Mouse (Mus musculus): ENCODE results near the gene Olfr223. TPM values are rescaled to one million over a fixed set of nuclear protein-coding genes. Genes with fewer than 3 reads are reported as not detected.
A peak's percentile ranks its signal among the peaks of the same experiment; 100 is the strongest.
"Not testable (repeated sequence)": the region's sequence is repeated elsewhere in the genome, so short reads cannot be mapped to it uniquely, and the experiment has no call there.

Olfr223 gene
- polyA plus RNA-seq, 1 experiment = not detected

DNA sequence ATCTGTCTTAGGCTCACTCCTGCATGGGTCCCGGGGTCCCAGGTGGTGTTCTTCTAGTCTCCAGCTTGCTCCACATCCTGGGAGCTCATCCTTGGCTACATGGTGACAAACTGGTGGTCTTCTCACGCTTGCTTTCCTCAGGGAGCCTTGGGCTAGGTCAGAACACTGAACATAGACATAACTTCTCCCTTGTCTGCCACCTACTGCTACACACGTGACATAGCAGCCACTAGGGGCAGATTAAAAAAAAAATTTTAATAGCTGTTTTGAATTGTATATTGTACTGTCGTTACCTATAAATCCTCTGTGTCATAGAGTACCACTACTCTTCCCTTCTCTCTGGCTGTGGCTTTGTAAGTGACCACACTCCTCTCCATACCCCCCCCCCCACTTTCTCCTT is 3.0 kb upstream of the Olfr223 start:
- Histone ChIP-seq H3K9me3 (replicated peaks; ENCODE audit: control insufficient read depth, insufficient read depth, low read length, poor library complexity, severe bottlenecking) (no peaks in the 10 kb centered on the region), H3K9ac (ENCODE audit: low read depth, poor library complexity, severe bottlenecking) (no peak overlapping the region)
- TF ChIP-seq EP300 (IDR thresholded peaks at IDR 0.05; ENCODE audit: insufficient read depth, low read depth, low read length) (no peak), CTCF (IDR thresholded peaks at IDR 0.05; ENCODE audit: low read depth, low read length) (no peak), POLR2A (IDR thresholded peaks at IDR 0.05; ENCODE audit: insufficient read depth, low read length) (no peak)

DNA sequence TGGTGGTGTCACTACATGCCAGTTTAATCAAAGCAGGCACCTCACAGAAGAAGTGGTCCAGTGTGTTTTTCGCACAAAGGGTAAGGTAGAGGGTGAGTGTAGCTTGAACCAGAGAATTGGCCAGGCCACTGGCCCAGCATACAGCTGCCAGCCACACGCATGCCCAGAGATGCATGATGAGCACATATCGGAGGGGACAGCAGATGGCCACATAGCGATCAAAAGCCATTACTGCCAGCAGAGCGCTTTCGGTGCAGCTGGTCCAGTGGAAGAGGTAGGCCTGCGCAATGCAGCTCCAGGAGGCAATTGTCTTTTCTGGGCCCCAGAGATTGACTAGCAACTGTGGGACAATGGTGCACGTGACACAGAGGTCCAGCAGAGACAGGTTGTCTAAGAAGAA is 3.6 kb downstream of the Olfr223 start:
- Histone ChIP-seq H3K4me3 (ENCODE audit: low read depth, low read length) (no peak overlapping the region), H3K27ac (ENCODE audit: insufficient read depth, low read length) (no peak overlapping the region), H3K36me3 (ENCODE audit: control insufficient read depth, insufficient read depth, low read length, poor library complexity, severe bottlenecking) (no peaks in the 10 kb centered on the region), H3K9ac (ENCODE audit: low read depth, poor library complexity, severe bottlenecking) (no peak overlapping the region), H3K9me3 (replicated peaks; ENCODE audit: control insufficient read depth, insufficient read depth, low read length, poor library complexity, severe bottlenecking) (no peaks in the 10 kb centered on the region), H3K4me1 (ENCODE audit: control insufficient read depth, insufficient read depth, low read length) (no peaks in the 10 kb centered on the region), H3K27me3 (ENCODE audit: control insufficient read depth, insufficient read depth, low read length, poor library complexity, severe bottlenecking) (no peaks in the 10 kb centered on the region)
- TF ChIP-seq EP300 (IDR thresholded peaks at IDR 0.05; ENCODE audit: insufficient read depth, low read depth, low read length) (no peak), CTCF (IDR thresholded peaks at IDR 0.05; ENCODE audit: low read depth, low read length) (no peak), POLR2A (IDR thresholded peaks at IDR 0.05; ENCODE audit: insufficient read depth, low read length) (no peak)

More for the DNA sequence above, 3.0 kb upstream of the Olfr223 start:
- Histone ChIP-seq H3K27me3 (ENCODE audit: control insufficient read depth, insufficient read depth, low read length, poor library complexity, severe bottlenecking) (no peaks in the 10 kb centered on the region), H3K4me1 (ENCODE audit: control insufficient read depth, insufficient read depth, low read length) (no peaks in the 10 kb centered on the region), H3K27ac (ENCODE audit: insufficient read depth, low read length) (no peak overlapping the region), H3K4me3 (ENCODE audit: low read depth, low read length) (no peak overlapping the region), H3K36me3 (ENCODE audit: control insufficient read depth, insufficient read depth, low read length, poor library complexity, severe bottlenecking) (no peaks in the 10 kb centered on the region)

DNA sequence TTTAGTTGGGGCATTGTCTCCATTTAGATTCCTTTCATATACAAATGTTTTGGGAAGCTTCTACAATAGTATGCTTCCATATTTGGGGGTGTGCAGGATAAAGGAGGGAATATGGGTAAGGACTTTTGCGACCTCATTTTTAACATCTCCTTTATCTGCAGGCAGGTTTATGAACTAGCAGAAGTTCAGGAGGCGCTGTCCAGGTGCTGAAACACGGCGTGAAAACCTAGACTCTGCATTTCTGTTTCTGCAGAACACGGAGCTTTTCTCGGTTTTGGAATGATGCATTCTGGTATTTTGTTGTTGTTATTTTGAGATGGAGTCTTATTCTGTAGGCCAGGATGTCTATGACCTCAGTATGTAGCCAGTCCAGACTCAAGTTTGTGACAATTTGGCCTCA is 8.6 kb downstream of the Olfr223 start:
- no peaks in the 10 kb centered on the region for H3K9me3 ChIP-seq (replicated peaks; ENCODE audit: control insufficient read depth, insufficient read depth, low read length, poor library complexity, severe bottlenecking)
- H3K9ac ChIP-seq (ENCODE audit: low read depth, poor library complexity, severe bottlenecking) = no peak overlapping the region
- H3K36me3 ChIP-seq (ENCODE audit: control insufficient read depth, insufficient read depth, low read length, poor library complexity, severe bottlenecking) = no peaks in the 10 kb centered on the region
- TF ChIP-seq EP300 (IDR thresholded peaks at IDR 0.05; ENCODE audit: insufficient read depth, low read depth, low read length) = no peak
- TF ChIP-seq POLR2A (IDR thresholded peaks at IDR 0.05; ENCODE audit: insufficient read depth, low read length) = no peak
- no peak for TF ChIP-seq CTCF (IDR thresholded peaks at IDR 0.05; ENCODE audit: low read depth, low read length)
- H3K4me1 ChIP-seq (ENCODE audit: control insufficient read depth, insufficient read depth, low read length) = no peaks in the 10 kb centered on the region
- H3K4me3 ChIP-seq (ENCODE audit: low read depth, low read length) = no peak overlapping the region
- H3K27me3 ChIP-seq (ENCODE audit: control insufficient read depth, insufficient read depth, low read length, poor library complexity, severe bottlenecking) = no peaks in the 10 kb centered on the region
- no peak overlapping the region for H3K27ac ChIP-seq (ENCODE audit: insufficient read depth, low read length)

GRCm38 (mm10) chr11:59576135-59576534 is 17.0 kb downstream of the Olfr223 start, which contains the start of gene Olfr222:
Gene Olfr222 (minus strand): TSS chr11:59576235.
- not testable (repeated sequence) for H3K9me3 ChIP-seq (replicated peaks; ENCODE audit: control insufficient read depth, insufficient read depth, low read length, poor library complexity, severe bottlenecking); H3K27ac ChIP-seq (ENCODE audit: insufficient read depth, low read length); H3K27me3 ChIP-seq (ENCODE audit: control insufficient read depth, insufficient read depth, low read length, poor library complexity, severe bottlenecking); H3K36me3 ChIP-seq (ENCODE audit: control insufficient read depth, insufficient read depth, low read length, poor library complexity, severe bottlenecking); H3K4me1 ChIP-seq (ENCODE audit: control insufficient read depth, insufficient read depth, low read length); H3K4me3 ChIP-seq (ENCODE audit: low read depth, low read length); H3K9ac ChIP-seq (ENCODE audit: low read depth, poor library complexity, severe bottlenecking)

GRCm38 (mm10) chr11:59575726-59576125 is 17.4 kb downstream of the Olfr223 start:
- Histone ChIP-seq H3K36me3 (ENCODE audit: control insufficient read depth, insufficient read depth, low read length, poor library complexity, severe bottlenecking) (no peaks in the 10 kb centered on the region), H3K9me3 (replicated peaks; ENCODE audit: control insufficient read depth, insufficient read depth, low read length, poor library complexity, severe bottlenecking) (no peaks in the 10 kb centered on the region), H3K27me3 (ENCODE audit: control insufficient read depth, insufficient read depth, low read length, poor library complexity, severe bottlenecking) (no peaks in the 10 kb centered on the region), H3K9ac (ENCODE audit: low read depth, poor library complexity, severe bottlenecking) (no peak overlapping the region), H3K27ac (ENCODE audit: insufficient read depth, low read length) (no peak overlapping the region), H3K4me3 (ENCODE audit: low read depth, low read length) (no peak overlapping the region), H3K4me1 (ENCODE audit: control insufficient read depth, insufficient read depth, low read length) (no peaks in the 10 kb centered on the region)
- no peak for TF ChIP-seq EP300 (IDR thresholded peaks at IDR 0.05; ENCODE audit: insufficient read depth, low read depth, low read length)
- TF ChIP-seq CTCF (IDR thresholded peaks at IDR 0.05; ENCODE audit: low read depth, low read length) = no peak
- TF ChIP-seq POLR2A (IDR thresholded peaks at IDR 0.05; ENCODE audit: insufficient read depth, low read length) = no peak

DNA sequence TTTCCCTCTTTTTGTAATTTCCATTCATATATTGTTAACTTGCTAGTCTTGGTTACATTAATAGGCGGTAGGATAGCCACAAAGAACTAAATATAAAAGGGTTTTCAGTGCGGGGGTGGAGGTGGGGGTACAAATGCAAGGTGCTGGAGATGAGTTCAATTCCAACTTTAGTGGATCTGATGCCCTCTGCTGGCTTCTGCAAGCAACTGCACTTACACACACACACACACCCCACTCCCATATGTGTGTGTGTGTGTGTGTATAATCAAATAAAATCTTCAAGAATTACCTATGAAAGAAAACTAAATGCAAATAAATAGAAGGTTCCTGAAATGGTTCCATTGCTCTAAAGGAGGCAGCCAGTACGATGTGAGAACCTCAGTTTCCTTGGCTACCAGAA is 23.8 kb downstream of the Olfr223 start:
- TF ChIP-seq CTCF (IDR thresholded peaks at IDR 0.05; ENCODE audit: low read depth, low read length) (peak; percentile 48), EP300 (IDR thresholded peaks at IDR 0.05; ENCODE audit: insufficient read depth, low read depth, low read length) (no peak)
- no peaks in the 10 kb centered on the region for H3K27me3 ChIP-seq (ENCODE audit: control insufficient read depth, insufficient read depth, low read length, poor library complexity, severe bottlenecking)
- H3K9ac ChIP-seq (ENCODE audit: low read depth, poor library complexity, severe bottlenecking) = no peak overlapping the region
- no peaks in the 10 kb centered on the region for H3K36me3 ChIP-seq (ENCODE audit: control insufficient read depth, insufficient read depth, low read length, poor library complexity, severe bottlenecking)
- no peak overlapping the region for H3K4me3 ChIP-seq (ENCODE audit: low read depth, low read length)
- no peaks in the 10 kb centered on the region for H3K4me1 ChIP-seq (ENCODE audit: control insufficient read depth, insufficient read depth, low read length)
- no peak overlapping the region for H3K27ac ChIP-seq (ENCODE audit: insufficient read depth, low read length)
- no peaks in the 10 kb centered on the region; the same call in 1 of the 2 replicates for H3K9me3 ChIP-seq (replicated peaks; ENCODE audit: control insufficient read depth, insufficient read depth, low read length, poor library complexity, severe bottlenecking)
